Mouse (Mus musculus): ENCODE data around the gene Asphd1. TPM values are rescaled to one million over a fixed set of nuclear protein-coding genes. Genes with fewer than 3 reads are reported as not detected.

Gene Asphd1
- polyA plus RNA-seq, 2 experiments = not detected

DNA sequence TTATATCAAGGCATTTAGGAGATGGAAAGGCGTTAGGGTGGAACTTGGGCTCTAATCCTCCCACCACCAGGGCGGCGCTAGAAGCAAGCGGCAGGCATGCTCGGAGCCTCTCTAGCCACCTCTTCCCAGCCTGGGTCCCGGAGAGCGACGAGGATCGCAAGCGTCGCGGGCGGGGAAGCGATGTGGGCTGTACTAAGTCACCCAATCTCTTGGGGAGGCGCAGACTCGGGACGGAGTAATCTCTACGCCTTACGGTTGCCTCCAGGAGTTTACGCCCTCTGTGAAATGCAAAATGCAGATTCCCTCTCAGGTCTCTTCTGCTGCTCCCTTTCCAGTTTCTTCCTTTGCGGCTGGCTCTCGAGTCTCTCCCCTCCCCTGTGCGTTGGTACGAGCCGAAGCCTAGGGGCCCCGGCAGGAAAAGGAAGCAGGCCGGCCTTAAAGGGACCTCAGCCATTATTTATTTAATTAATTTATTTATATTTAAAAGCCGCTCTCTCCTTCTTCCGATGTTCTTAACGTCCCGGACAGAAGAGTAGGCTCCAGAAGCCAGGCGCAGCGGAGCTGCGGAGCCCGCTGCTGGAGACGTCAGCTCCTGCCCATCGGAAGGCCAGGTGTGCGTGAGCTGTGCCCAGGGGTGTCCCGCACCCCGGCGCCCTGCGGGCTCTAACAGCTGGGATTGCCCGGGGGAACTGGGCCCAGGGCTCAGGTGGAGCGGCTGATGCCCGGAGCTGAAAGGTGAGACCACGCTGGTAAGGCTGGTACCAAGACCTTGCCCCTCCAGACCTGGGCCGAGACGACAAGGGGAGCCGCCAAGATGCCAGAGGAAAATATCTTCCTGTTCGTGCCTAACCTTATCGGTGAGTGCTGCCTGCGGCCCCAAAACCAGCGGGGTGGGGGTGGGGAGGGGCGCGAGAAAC is 26.8 kb upstream of the Asphd1 start, which contains the start of gene Cdiptos:
Gene Cdiptos (minus strand): TSS at position 149 of the 917 bp plus-strand sequence.
- H3K9me3 ChIP-seq (ENCODE audit: control insufficient read depth, low read length) = no peaks in the 10 kb centered on the region
- no peaks in the 10 kb centered on the region for H3K27me3 ChIP-seq (ENCODE audit: control insufficient read depth, insufficient read depth, low read length)
- H3K4me2 ChIP-seq (ENCODE audit: low read depth) = peak within 1 kb of the TSS; percentile 77
- TF ChIP-seq EP300 (IDR thresholded peaks at IDR 0.05; ENCODE audit: low read depth) = peak; percentile 47
- TF ChIP-seq CTCF (IDR thresholded peaks at IDR 0.05; ENCODE audit: low read depth) = peak; percentile 100
- WGBS (ENCODE audit: insufficient replicate concordance) = under 1% methylated on average over 55 of the region's 55 CpGs
- peaks cover 22% of the 10 kb centered on the region for H3K36me3 ChIP-seq (replicated peaks; ENCODE audit: control insufficient read depth, insufficient read depth, low read depth)
- H3K27ac ChIP-seq = peak within 1 kb of the TSS; percentile 77
- ATAC-seq (ENCODE audit: insufficient read depth) (peak; percentile 94), DNase-seq (ENCODE audit: low read depth in 3 of 3, low spot score in 3 of 3) (peak; percentile 94 to 95 (median 94))
- H3K9ac ChIP-seq (replicated peaks) = peak within 1 kb of the TSS; percentile 81
- H3K4me3 ChIP-seq (ENCODE audit: insufficient read depth in 1 of 2, low read depth in 2 of 2, low read length in 2 of 2) = peak within 1 kb of the TSS; percentile 70 to 88
- peaks cover 10 to 12% of the 10 kb centered on the region in 2 experiments for H3K4me1 ChIP-seq (replicated peaks; ENCODE audit: control insufficient read depth in 2 of 2, insufficient read depth in 2 of 2, low read length in 1 of 2)

DNA sequence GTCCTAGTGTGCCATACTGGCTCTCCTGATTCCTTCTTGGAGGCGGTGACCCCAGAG is 26.3 kb upstream of the Asphd1 start, which contains the start of gene Cdipt:
Gene Cdipt (plus strand): TSS at position 22 of the 57 bp plus-strand sequence.
- Histone ChIP-seq H3K9ac (replicated peaks) (peak within 1 kb of the TSS; percentile 81), H3K27me3 (ENCODE audit: control insufficient read depth, insufficient read depth, low read length) (no peaks in the 10 kb centered on the region), H3K9me3 (ENCODE audit: control insufficient read depth, low read length) (no peaks in the 10 kb centered on the region), H3K36me3 (replicated peaks; ENCODE audit: control insufficient read depth, insufficient read depth, low read depth) (peaks cover 22% of the 10 kb centered on the region), H3K4me1 (replicated peaks; ENCODE audit: control insufficient read depth in 2 of 2, insufficient read depth in 2 of 2, low read length in 1 of 2) (peaks cover 10 to 12% of the 10 kb centered on the region in 2 experiments), H3K4me2 (ENCODE audit: low read depth) (peak within 1 kb of the TSS; percentile 77), H3K4me3 (ENCODE audit: insufficient read depth in 1 of 2, low read depth in 2 of 2, low read length in 2 of 2) (peak within 1 kb of the TSS; percentile 70 to 88), H3K27ac (peak within 1 kb of the TSS; percentile 77)
- ATAC-seq (ENCODE audit: insufficient read depth) (no peak), DNase-seq (ENCODE audit: low read depth in 3 of 3, low spot score in 3 of 3) (no peak)
- TF ChIP-seq CTCF (IDR thresholded peaks at IDR 0.05; ENCODE audit: low read depth) (no peak), EP300 (IDR thresholded peaks at IDR 0.05; ENCODE audit: low read depth) (no peak)
- WGBS (ENCODE audit: insufficient replicate concordance) = 13% methylated on average over 1 of the region's 1 CpGs

DNA sequence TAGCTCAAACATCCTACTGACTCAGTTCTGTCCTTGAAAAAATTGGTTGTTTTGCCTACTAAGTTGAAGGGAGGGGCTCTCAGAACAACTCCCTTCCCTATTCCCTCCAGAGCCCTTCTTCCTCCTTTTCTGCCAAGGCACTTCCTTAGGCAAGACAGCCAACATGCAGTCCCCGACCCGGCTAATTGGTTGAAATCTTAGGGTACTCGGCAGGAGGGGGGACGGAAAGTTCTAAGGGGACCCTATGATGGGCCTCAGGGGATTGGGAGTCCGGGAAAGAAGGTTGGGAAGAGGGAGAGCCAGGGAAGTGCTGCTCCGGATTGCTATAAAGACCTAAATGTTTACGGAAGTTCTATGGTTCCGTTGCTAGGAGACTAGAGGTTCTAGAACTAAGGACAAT is 26.1 kb upstream of the Asphd1 start:
- H3K4me2 ChIP-seq (ENCODE audit: low read depth) = peak overlapping the region; percentile 77
- TF ChIP-seq CTCF (IDR thresholded peaks at IDR 0.05; ENCODE audit: low read depth) (no peak), EP300 (IDR thresholded peaks at IDR 0.05; ENCODE audit: low read depth) (no peak)
- peaks cover 10 to 12% of the 10 kb centered on the region in 2 experiments for H3K4me1 ChIP-seq (replicated peaks; ENCODE audit: control insufficient read depth in 2 of 2, insufficient read depth in 2 of 2, low read length in 1 of 2)
- peaks cover 22% of the 10 kb centered on the region for H3K36me3 ChIP-seq (replicated peaks; ENCODE audit: control insufficient read depth, insufficient read depth, low read depth)
- no peak for DNase-seq (ENCODE audit: low read depth in 3 of 3, low spot score in 3 of 3)
- H3K9me3 ChIP-seq (ENCODE audit: control insufficient read depth, low read length) = no peaks in the 10 kb centered on the region
- peak overlapping the region; percentile 32 for H3K9ac ChIP-seq (replicated peaks)
- WGBS (ENCODE audit: insufficient replicate concordance) = 3% methylated on average over 8 of the region's 8 CpGs
- ATAC-seq (ENCODE audit: insufficient read depth) = no peak
- H3K27me3 ChIP-seq (ENCODE audit: control insufficient read depth, insufficient read depth, low read length) = no peaks in the 10 kb centered on the region
- H3K4me3 ChIP-seq (ENCODE audit: insufficient read depth in 1 of 2, low read depth in 2 of 2, low read length in 2 of 2) = peak overlapping the region; percentile 23 to 70; a peak in 3 of 4 replicates
- no peak overlapping the region; the same call in 1 of the 2 replicates for H3K27ac ChIP-seq

DNA sequence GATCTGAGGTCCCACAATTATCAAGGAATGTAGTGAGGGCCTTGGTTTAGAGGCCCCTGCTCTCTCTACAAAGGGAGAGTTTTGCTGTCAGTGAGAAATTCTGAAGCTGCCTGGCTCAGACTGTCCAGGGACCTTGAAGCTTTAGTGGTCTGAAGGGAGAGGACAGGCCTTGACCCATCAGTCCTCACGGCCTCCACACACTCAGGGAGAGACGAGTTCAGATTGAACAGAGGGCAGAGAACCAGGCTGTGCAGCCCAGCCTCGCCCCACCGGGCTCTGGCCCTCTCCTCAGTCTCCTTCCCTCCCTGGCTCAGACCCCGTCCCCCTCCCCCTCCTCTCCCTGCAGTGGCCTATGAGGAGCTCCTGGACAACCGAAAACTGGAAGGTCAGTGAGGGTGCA is 18.0 kb upstream of the Asphd1 start:
- ATAC-seq (ENCODE audit: insufficient read depth) (no peak), DNase-seq (ENCODE audit: low read depth in 3 of 3, low spot score in 3 of 3) (no peak)
- WGBS (ENCODE audit: insufficient replicate concordance) = 48% methylated on average over 6 of the region's 6 CpGs
- Histone ChIP-seq H3K27me3 (ENCODE audit: control insufficient read depth, insufficient read depth, low read length) (no peaks in the 10 kb centered on the region; the same call in 1 of the 2 replicates), H3K4me1 (replicated peaks; ENCODE audit: control insufficient read depth in 2 of 2, insufficient read depth in 2 of 2, low read length in 1 of 2) (no peaks in the 10 kb centered on the region), H3K4me2 (ENCODE audit: low read depth) (no peak overlapping the region), H3K9me3 (ENCODE audit: control insufficient read depth, low read length) (no peaks in the 10 kb centered on the region), H3K36me3 (replicated peaks; ENCODE audit: control insufficient read depth, insufficient read depth, low read depth) (no peaks in the 10 kb centered on the region), H3K4me3 (ENCODE audit: insufficient read depth in 1 of 2, low read depth in 2 of 2, low read length in 2 of 2) (no peak overlapping the region), H3K27ac (no peak overlapping the region), H3K9ac (replicated peaks) (no peak overlapping the region)
- TF ChIP-seq EP300 (IDR thresholded peaks at IDR 0.05; ENCODE audit: low read depth) (no peak), CTCF (IDR thresholded peaks at IDR 0.05; ENCODE audit: low read depth) (no peak)

DNA sequence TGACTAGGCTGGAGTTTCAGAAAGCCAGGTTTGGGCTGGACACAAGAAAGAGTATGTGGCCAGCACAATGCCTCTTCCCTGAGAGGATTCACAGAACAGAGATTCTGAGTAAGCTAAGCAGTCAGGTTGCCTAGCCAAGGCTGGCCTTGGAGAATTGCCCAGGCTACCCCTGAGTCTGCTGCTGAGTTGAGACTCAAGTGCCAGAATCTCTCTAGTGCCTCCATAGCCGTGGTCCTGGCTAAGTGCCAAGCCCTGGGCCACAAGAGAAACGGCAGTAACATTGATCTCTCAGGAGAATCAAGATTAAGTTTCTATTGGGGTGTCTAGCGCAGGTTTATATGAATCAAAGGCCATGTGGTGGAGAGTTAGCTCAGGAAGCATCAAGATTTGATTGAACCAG is 16.2 kb upstream of the Asphd1 start:
- TF ChIP-seq EP300 (IDR thresholded peaks at IDR 0.05; ENCODE audit: low read depth) = no peak
- no peak for TF ChIP-seq CTCF (IDR thresholded peaks at IDR 0.05; ENCODE audit: low read depth)
- Histone ChIP-seq H3K4me2 (ENCODE audit: low read depth) (no peak overlapping the region), H3K4me1 (replicated peaks; ENCODE audit: control insufficient read depth in 2 of 2, insufficient read depth in 2 of 2, low read length in 1 of 2) (no peaks in the 10 kb centered on the region), H3K9ac (replicated peaks) (no peak overlapping the region), H3K27me3 (ENCODE audit: control insufficient read depth, insufficient read depth, low read length) (no peaks in the 10 kb centered on the region; the same call in 1 of the 2 replicates), H3K27ac (no peak overlapping the region), H3K4me3 (ENCODE audit: insufficient read depth in 1 of 2, low read depth in 2 of 2, low read length in 2 of 2) (no peak overlapping the region), H3K9me3 (ENCODE audit: control insufficient read depth, low read length) (no peaks in the 10 kb centered on the region), H3K36me3 (replicated peaks; ENCODE audit: control insufficient read depth, insufficient read depth, low read depth) (no peaks in the 10 kb centered on the region)
- DNase-seq (ENCODE audit: low read depth in 3 of 3, low spot score in 3 of 3) = no peak
- no peak for ATAC-seq (ENCODE audit: insufficient read depth)
- 39% methylated on average over 3 of the region's 3 CpGs for WGBS (ENCODE audit: insufficient replicate concordance)

Data from liver, embryonic 14.5 days (tissue).